Mouse (Mus musculus) urinary bladder, postnatal 4 days (tissue): ENCODE data around the gene Adnp.

Experiments used
- DNase-seq, 2 experiments: peaks; one replicate each; pipeline ENCODE4 v3.0.0; 2021 to 2022; ENCODE audit warnings: low spot score in 2 of 2

Gene Adnp

DNA sequence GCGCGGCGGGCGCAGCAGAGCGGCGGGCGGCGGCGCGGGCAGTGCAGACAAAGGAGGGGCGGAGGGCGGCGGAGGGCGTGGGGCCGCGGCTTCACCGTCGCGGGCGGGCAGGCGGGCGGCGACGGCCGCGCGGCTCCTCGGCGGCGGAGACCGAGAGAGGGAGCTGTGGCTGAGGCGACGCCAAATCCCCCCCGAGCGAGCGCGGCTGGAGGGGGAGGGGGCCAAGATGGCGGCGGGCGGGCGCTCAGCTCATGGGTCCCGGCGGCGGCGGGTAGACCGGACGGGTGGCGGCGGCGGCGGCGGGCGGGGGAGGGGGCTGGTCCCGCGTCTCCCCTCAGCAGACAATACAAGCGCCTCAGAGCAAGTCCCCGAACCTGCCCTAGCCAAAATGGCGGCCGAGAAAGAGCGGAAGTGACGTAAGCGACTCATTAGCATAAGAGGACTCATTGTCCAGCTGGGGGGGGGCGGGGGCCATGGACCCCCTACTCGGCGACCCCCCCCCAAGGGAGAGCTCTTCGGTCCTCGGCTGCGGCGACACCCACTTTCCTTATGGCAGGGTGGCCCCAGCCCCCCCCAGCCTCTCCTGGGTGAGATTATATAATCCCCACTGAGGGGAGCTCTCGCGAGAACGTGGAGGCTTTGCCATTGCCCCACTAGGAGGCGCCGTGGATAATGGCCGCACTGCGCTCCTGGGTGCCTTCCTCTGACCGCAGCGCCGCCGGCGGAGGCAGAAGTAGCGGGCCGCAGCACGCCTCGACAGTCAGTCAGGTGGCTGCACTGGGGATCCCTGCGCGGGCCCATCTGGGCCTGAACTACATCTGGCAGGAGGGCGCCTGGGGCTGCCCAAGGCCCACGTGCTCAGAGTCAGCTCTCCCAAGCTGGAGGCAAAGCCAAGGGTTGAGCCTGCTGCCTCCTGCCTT lies at the start of gene Adnp:
TSS of gene Adnp (minus strand) at position 388 of the 920 bp plus-strand sequence.
- peak; percentile 97 to 98 for DNase-seq

DNA sequence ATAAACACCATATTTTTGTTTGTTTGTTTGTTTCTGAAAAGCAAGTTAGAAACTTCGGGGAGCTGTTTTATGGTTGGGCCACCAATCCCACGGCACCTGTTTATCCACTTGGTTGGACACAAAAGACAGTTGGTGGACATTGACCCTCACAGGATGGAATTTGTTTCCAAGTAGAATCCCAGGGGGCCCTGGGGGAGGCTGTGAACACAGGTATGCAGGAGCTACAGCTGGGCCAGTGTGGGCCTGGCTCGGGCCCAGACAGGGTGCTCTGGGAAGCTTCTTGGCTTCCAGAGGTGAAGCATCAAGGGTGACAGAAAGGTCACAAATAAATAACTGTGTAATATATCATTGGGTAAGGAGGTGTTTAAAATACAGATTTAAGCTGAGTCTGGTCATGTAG lies 49.6 kb upstream of the Adnp start:
- DNase-seq, result no peak

DNA sequence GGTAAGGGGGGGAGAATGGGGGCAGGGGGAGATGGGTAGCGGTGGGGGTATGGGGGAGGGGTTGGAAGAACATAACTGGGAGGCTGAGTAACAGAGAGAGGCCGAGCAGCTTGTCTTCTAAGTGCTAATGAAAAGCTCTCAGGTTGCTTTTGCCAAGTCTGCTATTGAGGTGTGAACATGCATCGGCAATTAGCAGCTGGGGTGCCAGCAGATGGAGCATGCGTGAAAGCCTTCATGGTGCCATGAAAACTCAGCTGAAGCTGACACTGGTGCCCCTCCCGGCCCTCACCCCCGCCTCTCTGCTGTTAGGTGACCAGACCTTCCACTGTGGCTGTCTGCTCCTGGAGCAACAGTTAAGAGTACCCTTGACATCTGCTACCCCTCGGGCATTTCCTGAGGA lies 46.9 kb upstream of the Adnp start:
- DNase-seq, result no peak

DNA sequence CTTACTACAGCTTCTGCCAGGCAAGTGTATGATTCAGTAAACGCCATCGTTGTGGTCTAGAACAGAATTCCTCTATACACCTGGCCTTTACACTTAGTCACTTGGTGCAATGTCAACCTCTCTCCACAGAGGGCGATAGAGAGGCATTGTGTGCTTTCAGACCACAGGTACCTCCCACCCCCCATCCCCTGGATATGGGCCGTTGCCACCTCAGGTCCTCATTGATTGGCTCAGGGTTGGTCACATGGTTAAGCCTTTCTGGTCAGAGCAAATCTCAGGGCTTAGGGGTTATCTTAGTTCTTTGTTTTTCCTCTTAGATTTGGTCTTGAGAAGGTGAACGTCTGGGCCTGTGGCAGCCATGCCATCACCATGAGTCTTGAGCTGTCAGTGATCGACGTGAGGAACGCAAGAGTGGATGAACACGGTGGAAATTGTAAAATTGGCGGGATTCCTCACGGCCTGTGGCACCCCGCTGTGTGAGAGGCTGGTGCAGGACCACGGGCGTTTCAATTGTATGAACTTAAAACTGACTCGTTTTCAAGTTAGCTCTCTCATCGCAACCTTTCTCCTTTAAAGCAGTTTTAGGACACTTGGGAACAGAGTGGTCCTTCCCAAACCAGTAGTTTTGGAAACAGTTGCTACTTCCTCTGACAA lies 45.9 kb upstream of the Adnp start:
- no peak for DNase-seq

DNA sequence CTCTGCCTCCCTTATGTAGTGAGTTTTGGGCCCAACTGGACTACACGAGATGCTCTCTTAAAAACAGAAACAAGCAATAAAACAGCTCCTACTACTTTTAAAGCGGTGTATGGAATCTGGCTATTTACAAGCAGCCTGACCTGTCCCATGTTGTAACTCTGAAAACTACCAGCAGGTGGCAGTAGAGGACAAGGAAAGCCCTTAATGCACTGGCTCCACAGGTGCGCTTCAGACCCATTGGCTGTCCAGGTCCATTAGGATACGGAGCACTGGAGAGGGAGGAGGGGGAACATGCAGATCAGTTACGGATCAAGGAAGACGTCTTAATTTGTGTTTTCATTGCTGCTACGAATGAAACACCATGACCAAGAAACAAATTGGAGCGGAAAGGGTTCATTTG lies 43.4 kb upstream of the Adnp start:
- DNase-seq, result peak; percentile 53 to 87

DNA sequence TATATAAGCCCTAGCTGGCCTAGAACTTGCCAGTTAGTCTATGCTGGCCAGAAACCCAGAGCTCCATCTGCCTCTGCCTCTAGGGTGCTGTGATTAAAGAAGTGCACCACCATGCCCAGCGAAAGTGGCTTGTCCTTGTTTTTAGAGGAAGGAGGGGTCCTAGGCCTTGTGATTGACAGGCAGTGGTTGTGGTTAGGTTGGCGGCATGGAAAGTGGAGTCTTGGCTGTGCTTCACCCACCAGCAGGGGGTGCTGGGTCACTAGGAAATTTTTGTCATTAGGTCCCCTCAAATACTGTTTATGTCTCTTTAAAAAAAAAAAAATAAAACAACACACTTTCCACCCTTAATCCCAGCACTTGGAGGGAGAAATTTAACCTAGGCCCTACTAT lies 41.9 kb upstream of the Adnp start:
- DNase-seq, result no peak

DNA sequence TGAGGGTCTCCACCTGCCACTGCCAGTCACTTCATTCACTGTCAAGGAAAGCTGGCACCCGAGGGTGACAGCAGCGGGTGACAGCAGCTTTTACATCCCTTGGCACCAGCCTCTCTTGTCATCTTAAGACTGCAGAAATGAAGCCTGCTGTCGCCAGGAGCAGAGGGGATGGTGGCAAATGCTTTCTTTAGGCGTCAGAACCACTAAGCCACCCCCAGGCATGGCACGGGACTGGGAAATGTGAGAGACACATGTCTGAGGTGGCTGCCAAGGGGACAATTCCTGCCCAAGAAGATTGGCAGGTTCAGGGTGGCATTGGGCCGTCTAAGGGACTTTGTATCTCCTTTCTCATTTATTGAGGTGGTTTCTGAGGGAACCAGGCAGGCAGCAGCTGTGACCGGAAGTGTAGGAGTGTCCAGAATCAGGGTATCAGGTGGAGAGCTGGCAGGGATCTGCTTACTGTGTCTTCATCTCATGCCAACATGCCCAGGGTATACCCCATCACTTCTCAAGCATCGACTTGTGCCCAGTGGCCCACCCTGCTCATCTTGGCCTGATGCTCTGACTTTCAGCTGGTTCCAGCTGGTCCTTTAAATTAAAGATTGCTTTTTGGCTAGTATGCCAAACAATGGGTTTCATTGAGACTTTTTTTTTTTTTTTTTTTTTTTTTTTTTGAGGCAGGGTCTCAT lies 41.4 kb upstream of the Adnp start:
- no peak for DNase-seq

DNA sequence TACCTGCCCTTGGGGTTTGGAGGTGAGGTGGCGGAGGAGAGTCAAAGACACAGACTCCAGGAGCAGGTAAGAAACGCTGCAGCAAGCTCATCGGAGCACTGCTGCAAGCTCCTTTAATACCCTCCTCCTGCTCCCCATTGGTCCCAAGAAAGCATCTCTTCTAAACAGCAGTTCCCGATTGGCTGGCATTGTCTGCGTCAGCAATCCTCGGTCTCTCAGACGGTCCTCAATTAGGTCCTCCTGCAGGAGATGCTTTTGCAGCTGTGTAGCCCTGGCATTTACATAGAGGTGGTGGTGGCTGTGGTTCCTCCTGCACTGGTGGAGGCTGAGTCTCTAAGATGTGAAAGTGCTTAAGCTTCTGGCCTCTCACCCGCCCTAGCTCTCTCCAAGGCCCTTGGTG lies 38.7 kb upstream of the Adnp start:
- no peak for DNase-seq

DNA sequence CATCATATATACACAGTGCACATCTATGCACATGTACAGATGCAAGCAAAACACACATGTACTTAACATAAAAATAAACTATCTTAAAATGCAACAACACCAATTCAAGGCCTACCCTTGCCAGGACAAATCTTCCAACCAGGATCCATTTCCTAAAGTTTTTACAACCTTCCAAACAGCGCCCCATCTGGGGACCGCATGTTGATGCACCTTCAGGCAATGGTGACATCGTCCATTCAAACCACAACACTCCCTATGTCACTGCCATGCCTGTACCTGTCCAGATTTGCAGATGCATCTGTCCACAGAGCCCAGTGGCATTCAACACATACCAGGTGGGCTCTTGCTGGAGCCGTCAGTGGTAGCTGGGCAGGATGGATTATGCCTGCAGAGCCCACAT lies 36.4 kb upstream of the Adnp start:
- DNase-seq, result no peak

DNA sequence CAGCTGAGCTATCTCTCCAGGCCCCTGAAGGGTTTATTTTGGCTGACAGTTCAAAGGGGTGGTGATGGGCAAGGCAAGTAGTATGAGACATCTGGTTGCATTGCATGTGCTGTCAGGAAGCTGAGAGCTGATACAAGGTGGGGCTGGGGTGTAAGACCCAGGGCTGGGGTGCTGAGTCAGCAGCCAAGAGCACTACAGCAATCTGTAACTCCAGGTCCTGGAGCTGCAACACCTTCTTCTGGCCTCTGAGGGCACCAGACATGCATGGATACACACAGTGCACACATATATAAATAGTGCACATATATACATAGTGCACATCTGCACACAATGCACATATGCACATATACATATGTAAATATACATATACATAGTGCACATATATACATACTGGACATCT lies 35.9 kb upstream of the Adnp start:
- DNase-seq, result no peak

DNA sequence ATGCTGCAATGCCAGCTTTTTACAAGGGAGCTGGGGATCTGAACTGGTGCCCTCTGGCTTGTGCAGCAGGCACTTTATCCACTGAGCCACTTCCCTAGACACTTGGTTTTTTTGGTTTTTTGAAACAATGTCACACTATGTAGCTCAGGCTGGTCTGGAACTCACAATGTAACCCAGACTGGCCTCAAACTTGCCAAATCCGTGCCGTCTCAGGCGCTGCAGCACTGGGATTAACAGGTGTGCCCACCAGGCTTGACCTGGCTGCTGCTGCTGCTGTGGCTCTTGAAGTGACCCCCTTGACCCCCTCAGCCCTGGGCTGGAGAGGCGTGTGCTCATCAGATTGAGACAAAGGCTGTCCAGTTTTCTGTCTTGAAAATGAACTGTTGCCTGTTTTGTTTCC lies 31.4 kb upstream of the Adnp start:
- DNase-seq, result no peak

DNA sequence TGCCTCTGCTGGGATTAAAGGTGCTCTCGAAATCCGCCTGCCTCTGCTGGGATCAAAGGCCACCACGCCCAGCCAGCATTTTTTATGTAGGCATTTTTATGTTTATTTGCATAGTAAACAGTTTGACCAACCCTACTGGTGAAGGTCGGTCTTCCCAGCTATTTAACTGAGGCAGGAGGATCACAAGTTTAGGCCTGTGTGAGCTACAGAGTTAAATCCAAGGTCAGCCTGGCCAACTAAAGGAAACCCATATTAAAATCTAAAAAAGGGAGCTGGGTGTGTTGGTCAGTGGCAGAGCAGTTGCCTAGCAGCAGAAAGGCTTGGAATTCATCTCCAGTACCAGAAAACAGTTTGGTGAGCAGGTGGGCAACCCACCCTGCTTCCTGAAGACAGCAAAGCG lies 26.4 kb upstream of the Adnp start:
- DNase-seq, result no peak

DNA sequence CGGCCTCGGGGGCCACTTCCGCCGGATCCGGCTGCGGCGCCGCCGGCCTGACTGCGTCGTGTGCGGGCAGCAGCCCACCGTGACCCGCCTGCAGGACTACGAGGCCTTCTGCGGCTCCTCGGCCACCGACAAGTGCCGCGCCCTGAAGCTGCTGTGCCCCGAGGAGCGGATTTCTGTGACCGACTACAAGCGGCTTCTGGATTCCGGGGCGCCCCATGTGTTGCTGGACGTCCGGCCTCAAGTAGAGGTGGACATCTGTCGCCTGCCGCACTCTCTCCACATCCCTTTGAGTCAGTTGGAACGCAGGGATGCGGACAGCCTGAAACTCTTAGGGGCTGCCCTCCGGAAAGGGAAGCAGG lies 24.5 kb upstream of the Adnp start:
- DNase-seq, result no peak

DNA sequence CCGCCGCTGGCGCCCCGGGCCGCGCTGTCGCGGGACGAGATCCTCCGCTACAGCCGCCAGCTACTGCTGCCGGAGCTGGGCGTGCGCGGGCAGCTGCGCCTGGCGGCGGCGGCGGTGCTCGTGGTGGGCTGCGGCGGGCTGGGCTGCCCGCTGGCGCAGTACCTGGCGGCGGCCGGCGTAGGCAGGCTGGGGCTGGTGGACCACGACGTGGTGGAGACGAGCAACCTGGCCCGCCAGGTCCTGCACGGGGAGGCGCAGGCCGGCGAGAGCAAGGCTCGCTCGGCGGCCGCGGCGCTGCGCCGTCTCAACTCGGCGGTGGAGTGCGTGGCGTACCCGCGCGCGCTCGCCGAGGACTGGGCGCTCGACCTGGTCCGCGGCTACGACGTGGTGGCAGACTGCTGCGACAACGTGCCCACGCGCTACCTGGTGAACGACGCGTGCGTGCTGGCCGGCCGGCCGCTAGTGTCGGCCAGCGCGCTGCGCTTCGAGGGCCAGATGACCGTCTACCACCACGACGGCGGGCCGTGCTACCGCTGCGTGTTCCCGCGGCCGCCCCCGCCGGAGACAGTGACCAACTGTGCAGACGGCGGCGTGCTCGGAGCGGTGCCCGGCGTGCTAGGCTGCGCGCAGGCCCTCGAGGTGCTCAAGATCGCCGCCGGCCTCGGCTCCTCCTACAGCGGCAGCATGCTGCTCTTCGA lies 24.0 kb upstream of the Adnp start:
- DNase-seq, result no peak

DNA sequence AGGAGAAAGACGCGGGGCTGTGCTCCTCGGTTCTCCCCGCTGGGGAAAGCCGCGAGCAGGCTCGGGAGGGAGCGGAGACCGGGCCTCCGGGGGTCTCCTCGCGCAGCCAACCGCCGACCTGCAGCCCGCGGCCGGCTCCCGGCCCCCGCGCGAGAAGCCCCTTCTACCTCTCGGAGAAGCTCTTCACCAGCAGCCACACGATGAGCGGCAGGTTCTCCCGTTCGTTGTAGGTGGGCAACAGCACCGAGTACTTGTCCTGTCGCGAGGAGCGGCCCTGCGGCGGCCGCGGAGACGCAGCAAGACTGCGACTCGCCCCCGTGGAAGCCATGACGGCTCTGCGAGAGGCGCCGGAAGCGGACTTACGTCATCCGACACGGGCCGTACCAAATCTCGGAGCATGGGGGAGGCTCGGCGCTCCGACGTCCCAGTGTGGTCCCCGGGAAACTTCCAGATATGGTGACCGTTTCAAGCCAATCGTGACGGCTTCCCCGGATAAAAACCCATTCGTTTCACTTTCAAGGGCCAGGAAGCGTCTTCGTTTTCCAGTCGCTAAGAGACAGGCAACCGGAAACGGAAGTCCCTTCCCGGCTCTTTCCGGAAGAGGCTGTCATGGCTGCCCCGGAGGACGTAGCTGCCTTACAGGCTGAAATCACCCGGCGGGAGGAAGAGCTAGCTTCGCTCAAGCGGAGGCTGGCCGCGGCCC lies 23.3 kb upstream of the Adnp start, which contains the start of the genes Gm20716, Dpm1 and Mocs3:
TSS of gene Gm20716 (minus strand) at position 339 of the 703 bp plus-strand sequence.
TSS of gene Dpm1 (minus strand) at position 566 of the 703 bp plus-strand sequence.
TSS of gene Mocs3 (plus strand) at position 597 of the 703 bp plus-strand sequence.
- DNase-seq, result peak; percentile 78 to 79

DNA sequence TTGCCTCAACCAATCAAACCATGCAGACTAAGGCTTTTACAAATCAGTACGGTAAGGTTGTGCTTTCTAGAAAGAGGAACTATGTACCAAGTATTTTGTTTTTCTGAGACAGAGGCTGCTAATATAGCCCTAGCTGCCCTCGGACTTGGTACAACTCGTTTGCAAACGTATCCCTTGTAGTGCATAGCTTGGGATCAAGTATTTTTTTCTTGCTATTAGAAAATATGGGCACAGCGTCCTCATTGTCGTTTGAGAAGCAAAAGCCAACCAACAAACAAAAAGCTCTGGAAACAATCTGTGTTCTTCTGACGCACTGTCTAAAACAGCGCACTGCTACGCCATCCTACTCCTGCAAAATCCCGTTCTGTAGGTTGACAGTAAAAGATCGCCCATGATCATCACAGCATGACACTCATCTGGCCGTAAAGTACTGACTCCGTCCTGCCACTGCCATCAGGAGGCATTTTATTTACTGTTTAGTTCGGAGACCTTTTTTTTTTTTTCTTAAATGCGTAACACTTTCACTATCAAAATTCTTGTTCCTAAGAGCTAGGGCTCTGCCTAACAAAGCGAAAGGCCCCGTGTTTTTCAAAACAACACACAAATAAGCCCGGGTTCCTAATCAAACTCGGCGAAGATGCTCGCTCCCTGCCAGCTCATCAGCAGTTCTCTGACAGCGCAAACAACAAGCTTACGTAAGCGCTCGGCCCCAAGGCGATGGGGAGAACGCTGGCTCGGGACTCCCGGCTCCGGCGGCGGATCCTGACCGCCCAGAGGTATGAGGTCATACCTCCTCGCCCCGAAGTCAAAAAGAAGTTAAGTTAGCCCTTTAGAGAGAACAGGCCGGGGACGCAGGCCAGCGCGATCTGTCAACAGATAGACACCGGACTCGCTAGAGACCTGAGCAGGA lies 22.5 kb upstream of the Adnp start:
- peak in 1 of 2 experiments; percentile 21 for DNase-seq

DNA sequence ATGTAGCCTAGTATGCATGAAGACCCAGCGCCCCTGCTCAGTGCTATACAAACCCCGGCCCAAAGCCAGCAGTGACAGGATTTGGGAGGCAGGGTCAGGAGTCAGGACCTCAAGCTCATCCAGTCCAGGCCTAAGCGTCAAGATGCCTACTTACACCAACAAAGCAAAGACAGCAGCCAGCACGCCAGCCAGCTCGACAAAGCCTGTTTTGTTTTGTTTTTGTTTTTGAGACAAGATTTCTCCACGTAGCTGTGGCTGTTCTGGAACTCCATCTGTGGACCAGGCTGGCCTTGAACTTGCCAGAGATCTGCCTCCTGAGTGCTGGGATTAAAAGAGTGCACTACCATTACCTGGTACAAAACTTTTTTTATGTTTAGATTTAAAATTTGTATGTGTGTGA lies 16.4 kb upstream of the Adnp start:
- DNase-seq, result no peak

DNA sequence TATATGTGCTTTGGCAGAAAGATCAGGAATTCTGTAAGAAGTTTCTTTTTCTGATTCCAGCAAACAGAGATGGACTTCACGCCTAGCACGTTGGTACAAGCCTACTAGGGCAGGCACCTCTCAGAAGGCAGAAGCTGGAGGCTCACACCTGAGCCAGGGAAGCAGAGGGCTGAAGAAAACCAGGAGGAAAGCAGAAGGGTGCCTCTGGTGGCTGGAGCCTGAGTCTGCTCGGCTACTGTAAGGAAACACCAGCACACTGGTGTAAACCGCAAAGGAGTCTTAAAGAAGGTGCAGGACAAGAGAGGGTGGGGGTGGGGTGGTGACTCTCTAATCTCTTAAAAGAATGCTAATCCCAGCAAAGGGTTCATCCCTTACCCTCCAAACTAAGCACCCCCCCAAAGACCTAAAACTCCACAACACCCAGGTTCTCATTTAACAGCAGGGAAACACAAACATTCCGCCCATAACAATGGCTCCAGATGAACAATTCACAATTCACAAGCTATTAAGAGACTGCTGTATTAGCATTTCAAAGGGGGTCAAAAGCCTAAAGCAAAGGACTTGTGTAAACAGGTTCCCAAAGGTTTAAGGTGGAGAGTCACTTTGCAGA lies 7.0 kb upstream of the Adnp start:
- DNase-seq, result no peak

DNA sequence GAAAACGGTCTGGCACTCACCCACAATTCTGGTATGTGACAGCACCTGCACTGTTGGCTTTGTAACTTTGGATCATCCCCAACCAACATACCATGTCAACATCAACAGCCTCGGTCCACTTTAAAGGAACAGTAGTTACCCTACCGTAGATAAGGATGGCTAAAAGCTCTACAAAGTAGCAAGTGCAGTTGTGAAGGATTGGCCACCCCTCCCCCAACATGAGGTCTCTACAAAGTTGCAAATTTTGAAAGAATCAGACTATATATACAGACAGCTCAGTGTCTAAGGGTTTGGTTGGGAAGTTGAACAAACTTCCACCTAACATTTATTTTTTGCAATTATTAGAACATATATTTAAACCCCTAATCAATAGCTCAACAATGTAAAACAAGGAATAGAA lies 971 bp upstream of the Adnp start:
- no peak for DNase-seq
